Mouse (Mus musculus) kidney, postnatal 10 days (tissue): Measurements from ENCODE around the gene Lrp4.

Source experiments
- DNase-seq: peaks from one replicate; pipeline ENCODE4 v3.0.0; 2021; ENCODE audit warnings: mixed read lengths

The Lrp4 gene

GRCm38 (mm10) chr2:91492071-91492635, 34.8 kb downstream of the Lrp4 start:
- DNase-seq, result no peak

- no peak for DNase-seq
Measured at GRCm38 (mm10) chr2:91493981-91494380, 36.7 kb downstream of the Lrp4 start.

- no peak for DNase-seq
Measured at GRCm38 (mm10) chr2:91498093-91498719, 40.9 kb downstream of the Lrp4 start.

DNA sequence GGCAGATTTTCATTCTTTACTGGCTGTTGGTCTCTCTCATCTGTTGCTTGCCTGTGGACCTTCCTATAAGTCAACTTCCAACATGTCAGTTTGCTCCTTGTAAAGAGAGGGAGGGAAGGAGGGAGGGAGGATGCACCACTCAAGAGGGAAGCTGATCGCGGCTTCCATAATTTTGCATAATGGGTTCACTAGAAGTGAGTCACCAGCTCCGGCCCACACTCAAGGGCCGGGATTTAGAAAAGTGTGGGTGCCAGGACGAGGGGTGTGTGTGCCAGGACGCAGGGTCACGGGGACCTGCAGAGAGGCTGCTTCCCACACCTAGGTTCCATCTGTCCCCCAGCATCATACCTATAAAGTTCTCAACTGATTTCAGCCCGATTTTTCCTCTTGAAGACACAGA, 50.8 kb downstream of the Lrp4 start:
- DNase-seq, result no peak

- DNase-seq, result peak; percentile 24
Measured at GRCm38 (mm10) chr2:91517186-91517585, 59.9 kb downstream of the Lrp4 start.

DNA sequence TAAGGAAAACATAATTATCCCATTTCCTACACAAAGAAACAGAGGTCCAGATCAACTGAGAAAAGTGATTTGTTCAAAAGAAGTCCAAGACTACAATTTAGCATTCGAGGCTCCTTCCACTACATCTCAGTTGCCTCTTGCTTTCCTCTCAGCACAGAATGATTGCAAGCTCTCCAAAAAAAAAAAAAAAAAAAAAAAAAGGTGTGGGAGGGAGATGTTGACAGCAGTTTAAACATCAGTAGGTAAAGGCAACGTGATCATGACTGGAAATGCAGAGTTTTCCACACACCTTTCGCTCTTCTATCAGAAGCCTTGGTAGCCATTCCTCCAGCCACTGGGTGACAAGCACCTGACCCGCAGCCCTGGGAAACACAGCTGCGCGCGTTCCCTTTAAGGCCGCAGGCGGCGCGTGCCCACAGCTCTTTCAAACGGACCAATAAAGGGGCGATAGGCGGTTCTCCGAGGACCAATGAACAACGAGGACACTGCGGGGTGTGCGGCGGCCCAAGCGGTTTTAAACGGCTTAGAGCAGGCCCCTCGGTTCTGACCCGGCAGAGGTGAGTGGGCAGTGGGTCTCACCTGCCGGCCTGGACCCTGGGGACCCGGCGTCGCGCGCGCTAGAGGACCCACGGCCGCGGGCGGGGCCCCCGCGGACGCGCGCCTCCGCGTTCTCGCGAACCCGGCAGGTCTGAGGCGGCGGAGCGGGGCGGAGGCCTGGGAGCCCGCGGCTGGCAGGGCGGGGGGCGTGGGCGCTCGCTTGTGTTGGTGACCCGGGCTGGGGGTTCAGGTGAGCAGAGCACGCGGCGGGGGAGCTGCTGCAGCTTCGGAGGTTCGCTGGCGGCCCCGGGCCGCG, 69.2 kb downstream of the Lrp4 start, which contains the start of gene Ckap5:
Gene Ckap5 (plus strand): TSS at position 469 of the 853 bp plus-strand sequence.
- DNase-seq, result peak; percentile 95

DNA sequence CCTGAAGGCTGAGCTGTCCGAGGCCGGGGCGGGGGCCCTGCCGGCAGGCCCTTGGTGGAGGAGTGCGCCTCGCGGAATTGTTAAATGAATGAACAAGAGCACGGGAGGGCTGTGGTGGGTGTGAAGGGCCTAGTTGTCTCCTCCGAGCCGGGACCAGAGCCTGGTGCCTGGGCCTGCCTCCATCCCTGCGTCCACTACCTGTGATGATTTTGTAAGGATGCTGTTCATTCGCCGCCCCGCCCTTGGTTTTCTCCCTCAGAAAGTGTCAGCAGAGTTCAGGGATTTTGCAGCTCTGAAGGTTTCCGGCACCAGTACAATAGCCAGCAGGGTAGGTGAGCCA, 69.8 kb downstream of the Lrp4 start:
- DNase-seq, result no peak

GRCm38 (mm10) chr2:91537588-91538205, 80.4 kb downstream of the Lrp4 start:
- DNase-seq, result peak; percentile 93
